Mouse (Mus musculus): Measurements from ENCODE around the gene Csrp3. TPM values are rescaled to one million over a fixed set of nuclear protein-coding genes. Genes with fewer than 3 reads are reported as not detected.
A peak's percentile ranks its signal among the peaks of the same experiment; 100 is the strongest.

The Csrp3 gene
- polyA plus RNA-seq, 1 experiment from 2014 or later, result not detected

DNA sequence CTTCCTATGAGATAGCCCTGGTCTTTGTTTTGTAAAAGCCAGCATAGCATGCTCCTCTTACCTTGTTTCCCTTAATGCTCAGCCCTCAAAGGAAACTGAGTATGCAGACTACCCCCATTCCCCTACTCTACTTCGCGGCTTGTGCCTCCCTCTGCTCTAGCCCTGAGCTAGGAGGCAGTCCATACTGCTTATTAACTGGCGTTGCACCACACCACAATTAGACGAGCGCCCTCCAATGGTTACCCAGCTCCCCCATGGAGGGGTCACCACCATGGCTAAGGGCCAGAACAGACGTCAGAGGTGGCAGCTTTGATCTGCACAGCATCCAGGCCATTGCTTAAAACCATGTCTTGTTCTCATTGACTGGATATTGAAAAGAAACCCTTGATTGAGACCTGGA, 1.1 kb downstream of the Csrp3 start:
- TF ChIP-seq CTCF (IDR thresholded peaks at IDR 0.05; ENCODE audit: low read depth), result no peak
- 53% methylated on average over 6 of the region's 6 CpGs for WGBS
- no peak overlapping the region for H3K4me2 ChIP-seq (ENCODE audit: low read length)
- H3K9ac ChIP-seq (ENCODE audit: low read depth, low read length), result no peak overlapping the region
- H3K36me3 ChIP-seq (ENCODE audit: insufficient read depth, low read length), result no peaks in the 10 kb centered on the region
- no peak overlapping the region for H3K4me3 ChIP-seq (replicated peaks; ENCODE audit: low read depth, low read length)
- no peak for DNase-seq (ENCODE audit: low spot score)
- H3K9me3 ChIP-seq (replicated peaks; ENCODE audit: low read length), result no peaks in the 10 kb centered on the region
- no peak overlapping the region for H3K27ac ChIP-seq
- H3K4me1 ChIP-seq (replicated peaks; ENCODE audit: insufficient read depth, low read length), result no peaks in the 10 kb centered on the region
- no peaks in the 10 kb centered on the region for H3K27me3 ChIP-seq (ENCODE audit: insufficient read depth, low read length)
- no peak for ATAC-seq (replicated peaks; ENCODE audit: low FRiP score, low read depth)

DNA sequence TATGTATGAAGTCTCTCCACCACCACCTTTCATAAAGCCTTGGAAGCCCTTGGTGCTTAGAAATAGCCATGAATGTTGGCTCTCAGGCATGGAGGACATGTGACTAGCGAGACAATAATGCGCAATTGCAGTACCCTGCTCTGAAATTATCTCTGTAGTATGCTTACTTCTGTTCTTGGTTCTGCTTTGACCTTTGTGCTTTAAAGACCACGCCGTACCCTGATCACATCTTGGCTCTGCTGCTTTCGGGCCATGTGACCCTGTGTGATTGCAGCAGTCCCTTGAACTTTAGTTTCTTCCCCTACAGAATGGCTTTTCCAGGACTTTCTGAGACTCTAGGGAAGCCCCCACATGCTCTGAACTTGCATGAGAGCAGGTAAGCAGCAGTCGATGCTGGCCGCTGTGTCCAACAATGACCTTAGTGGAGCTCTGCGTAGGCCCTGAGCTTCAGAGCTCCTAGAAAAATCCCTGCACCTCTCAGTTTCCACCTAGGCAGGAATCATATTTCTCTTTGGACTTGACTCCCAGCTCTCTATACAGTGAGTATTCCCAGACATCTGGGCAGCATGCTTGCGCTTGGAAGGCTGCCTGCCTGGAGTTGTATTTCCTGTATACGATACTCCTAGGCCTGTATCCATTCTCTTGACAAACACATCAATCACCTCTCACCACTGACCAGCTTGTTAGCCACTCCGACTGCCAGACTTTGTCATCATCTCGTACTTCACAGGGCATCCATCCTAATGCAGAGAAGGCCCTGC, 2.4 kb downstream of the Csrp3 start:
- H3K4me1 ChIP-seq (replicated peaks; ENCODE audit: insufficient read depth, low read length), result no peaks in the 10 kb centered on the region
- 58% methylated on average over 12 of the region's 12 CpGs for WGBS
- no peak for TF ChIP-seq CTCF (IDR thresholded peaks at IDR 0.05; ENCODE audit: low read depth)
- no peaks in the 10 kb centered on the region for H3K9me3 ChIP-seq (replicated peaks; ENCODE audit: low read length)
- H3K27me3 ChIP-seq (ENCODE audit: insufficient read depth, low read length), result no peaks in the 10 kb centered on the region
- H3K36me3 ChIP-seq (ENCODE audit: insufficient read depth, low read length), result no peaks in the 10 kb centered on the region
- H3K9ac ChIP-seq (ENCODE audit: low read depth, low read length), result no peak overlapping the region
- no peak for ATAC-seq (replicated peaks; ENCODE audit: low FRiP score, low read depth)
- H3K27ac ChIP-seq, result no peak overlapping the region
- H3K4me2 ChIP-seq (ENCODE audit: low read length), result no peak overlapping the region
- peak; percentile 37 for DNase-seq (ENCODE audit: low spot score)
- H3K4me3 ChIP-seq (replicated peaks; ENCODE audit: low read depth, low read length), result no peak overlapping the region

DNA sequence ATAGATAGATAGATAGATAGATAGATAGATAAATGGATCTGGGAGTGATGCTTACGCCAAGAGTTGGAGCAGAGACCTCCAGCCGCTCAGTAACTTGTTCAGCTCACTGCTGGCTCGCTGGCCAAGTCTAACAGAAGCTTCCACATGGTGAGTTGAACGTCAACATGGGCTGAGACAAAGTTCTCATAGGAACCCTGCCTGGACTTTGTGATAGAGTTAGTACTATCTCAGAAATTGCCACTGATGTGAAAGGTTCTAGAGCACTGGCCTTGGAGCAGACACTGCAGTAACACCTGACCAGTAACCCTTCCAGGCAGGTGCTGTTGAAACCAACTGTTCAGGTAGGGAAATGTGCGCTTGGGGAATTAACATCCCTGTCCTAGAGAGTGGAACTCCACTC, 4.3 kb downstream of the Csrp3 start:
- ATAC-seq (replicated peaks; ENCODE audit: low FRiP score, low read depth) (no peak), DNase-seq (ENCODE audit: low spot score) (no peak)
- no peaks in the 10 kb centered on the region for H3K27me3 ChIP-seq (ENCODE audit: insufficient read depth, low read length)
- TF ChIP-seq CTCF (IDR thresholded peaks at IDR 0.05; ENCODE audit: low read depth), result no peak
- no peak overlapping the region for H3K4me3 ChIP-seq (replicated peaks; ENCODE audit: low read depth, low read length)
- H3K9ac ChIP-seq (ENCODE audit: low read depth, low read length), result no peak overlapping the region
- H3K27ac ChIP-seq, result no peak overlapping the region
- no peaks in the 10 kb centered on the region for H3K36me3 ChIP-seq (ENCODE audit: insufficient read depth, low read length)
- H3K9me3 ChIP-seq (replicated peaks; ENCODE audit: low read length), result no peaks in the 10 kb centered on the region
- WGBS, result 90% methylated on average over 5 of the region's 5 CpGs
- H3K4me1 ChIP-seq (replicated peaks; ENCODE audit: insufficient read depth, low read length), result no peaks in the 10 kb centered on the region
- no peak overlapping the region for H3K4me2 ChIP-seq (ENCODE audit: low read length)

DNA sequence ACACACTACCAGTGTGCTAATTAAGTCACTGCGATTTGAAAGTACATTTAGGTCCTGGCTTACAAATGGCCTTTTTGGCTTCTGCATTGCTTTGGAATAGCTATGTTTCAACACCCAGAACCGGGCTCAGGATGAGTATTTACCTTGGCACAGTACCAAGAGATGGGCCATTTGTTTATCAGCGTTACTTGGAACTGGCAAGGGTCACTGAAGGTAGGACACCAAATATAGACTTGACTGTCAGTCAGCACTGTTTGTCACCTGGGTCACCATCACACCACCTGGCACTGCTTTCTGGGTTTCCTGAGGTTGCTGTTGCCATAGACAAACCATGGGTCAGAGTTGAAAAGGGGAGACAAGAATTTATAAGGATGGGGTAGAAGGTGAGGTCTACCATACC, 5.5 kb downstream of the Csrp3 start:
- no peaks in the 10 kb centered on the region for H3K36me3 ChIP-seq (ENCODE audit: insufficient read depth, low read length)

DNA sequence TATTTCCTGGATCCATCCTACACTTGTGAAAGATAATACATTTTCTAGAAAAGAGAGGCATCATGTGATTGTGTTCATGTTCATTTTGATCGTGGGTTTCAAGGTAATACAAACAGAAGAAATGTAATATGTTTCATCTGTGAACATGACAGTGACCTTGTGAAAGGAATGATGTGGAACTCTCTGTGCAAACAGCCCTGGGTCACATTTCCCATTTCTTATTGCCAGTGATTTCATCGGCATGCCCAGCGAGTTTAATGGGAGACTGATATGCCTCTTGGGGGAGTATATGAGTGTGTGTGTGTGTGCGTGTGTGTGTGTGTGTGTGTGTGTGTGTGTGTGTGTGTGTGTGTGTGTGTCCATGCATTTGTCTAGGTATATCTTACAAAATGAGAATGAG, 6.3 kb downstream of the Csrp3 start:
- Histone ChIP-seq H3K4me1 (replicated peaks; ENCODE audit: insufficient read depth, low read length) (no peaks in the 10 kb centered on the region), H3K9ac (ENCODE audit: low read depth, low read length) (no peak overlapping the region), H3K27ac (no peak overlapping the region), H3K4me3 (replicated peaks; ENCODE audit: low read depth, low read length) (no peak overlapping the region), H3K4me2 (ENCODE audit: low read length) (no peak overlapping the region), H3K27me3 (ENCODE audit: insufficient read depth, low read length) (no peaks in the 10 kb centered on the region), H3K9me3 (replicated peaks; ENCODE audit: low read length) (no peaks in the 10 kb centered on the region), H3K36me3 (ENCODE audit: insufficient read depth, low read length) (no peaks in the 10 kb centered on the region)
- DNase-seq (ENCODE audit: low spot score) (no peak), ATAC-seq (replicated peaks; ENCODE audit: low FRiP score, low read depth) (no peak)
- TF ChIP-seq CTCF (IDR thresholded peaks at IDR 0.05; ENCODE audit: low read depth), result no peak
- WGBS, result 48% methylated on average over 4 of the region's 4 CpGs

More for the DNA sequence above, 5.5 kb downstream of the Csrp3 start:
- 60% methylated on average over 3 of the region's 3 CpGs for WGBS
- no peak overlapping the region for H3K4me2 ChIP-seq (ENCODE audit: low read length)
- TF ChIP-seq CTCF (IDR thresholded peaks at IDR 0.05; ENCODE audit: low read depth), result no peak
- DNase-seq (ENCODE audit: low spot score), result no peak
- no peak overlapping the region for H3K4me3 ChIP-seq (replicated peaks; ENCODE audit: low read depth, low read length)
- no peaks in the 10 kb centered on the region for H3K9me3 ChIP-seq (replicated peaks; ENCODE audit: low read length)
- H3K27me3 ChIP-seq (ENCODE audit: insufficient read depth, low read length), result no peaks in the 10 kb centered on the region
- H3K27ac ChIP-seq, result no peak overlapping the region
- no peak for ATAC-seq (replicated peaks; ENCODE audit: low FRiP score, low read depth)
- H3K9ac ChIP-seq (ENCODE audit: low read depth, low read length), result no peak overlapping the region
- H3K4me1 ChIP-seq (replicated peaks; ENCODE audit: insufficient read depth, low read length), result no peaks in the 10 kb centered on the region

DNA sequence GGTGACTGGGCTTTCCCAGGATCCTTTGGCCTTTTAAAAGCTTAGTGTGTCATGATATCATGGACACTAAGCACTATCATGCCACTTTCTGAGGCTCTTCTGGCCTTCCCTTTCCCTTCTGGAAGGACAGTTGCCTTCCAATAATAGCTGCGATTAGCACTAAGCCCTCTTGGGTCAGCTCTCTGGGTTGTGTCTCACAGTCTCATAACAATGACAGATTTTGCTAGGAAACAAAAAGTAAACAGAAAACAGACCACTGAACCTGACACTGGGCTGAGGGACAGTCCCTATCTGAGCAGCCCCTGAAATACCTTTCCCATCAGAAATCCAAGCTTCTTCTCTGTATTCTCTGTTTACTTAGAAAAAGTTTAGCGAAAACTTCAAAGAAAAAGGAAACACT, 7.3 kb downstream of the Csrp3 start:
- no peak for TF ChIP-seq CTCF (IDR thresholded peaks at IDR 0.05; ENCODE audit: low read depth)
- ATAC-seq (replicated peaks; ENCODE audit: low FRiP score, low read depth) (no peak), DNase-seq (ENCODE audit: low spot score) (no peak)
- no peak overlapping the region for H3K27ac ChIP-seq
- H3K36me3 ChIP-seq (ENCODE audit: insufficient read depth, low read length), result no peaks in the 10 kb centered on the region
- 71% methylated on average over 2 of the region's 2 CpGs for WGBS
- H3K9me3 ChIP-seq (replicated peaks; ENCODE audit: low read length), result no peaks in the 10 kb centered on the region
- H3K4me1 ChIP-seq (replicated peaks; ENCODE audit: insufficient read depth, low read length), result no peaks in the 10 kb centered on the region
- no peaks in the 10 kb centered on the region for H3K27me3 ChIP-seq (ENCODE audit: insufficient read depth, low read length)
- H3K4me3 ChIP-seq (replicated peaks; ENCODE audit: low read depth, low read length), result no peak overlapping the region
- H3K4me2 ChIP-seq (ENCODE audit: low read length), result no peak overlapping the region
- H3K9ac ChIP-seq (ENCODE audit: low read depth, low read length), result no peak overlapping the region

DNA sequence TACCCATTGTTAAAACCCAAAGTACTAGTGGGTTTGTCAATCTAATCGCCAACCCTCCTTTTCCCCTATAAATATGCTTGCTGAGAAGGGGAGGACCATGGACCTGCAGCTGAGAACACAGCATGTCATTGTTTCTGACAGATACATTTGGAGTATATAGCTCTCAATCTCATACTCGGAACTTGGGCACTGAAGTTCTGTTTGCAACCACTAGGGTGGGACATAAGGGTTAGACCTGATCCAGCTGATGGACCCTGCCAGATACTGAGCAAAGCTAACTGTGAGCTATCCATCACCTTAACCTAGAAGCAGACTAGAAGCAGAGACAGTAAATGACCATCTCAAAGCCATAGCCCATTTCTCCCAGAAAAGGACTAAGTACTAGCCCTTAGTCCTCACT, 9.4 kb downstream of the Csrp3 start:
- DNase-seq (ENCODE audit: low spot score) (no peak), ATAC-seq (replicated peaks; ENCODE audit: low FRiP score, low read depth) (no peak)
- Histone ChIP-seq H3K9ac (ENCODE audit: low read depth, low read length) (no peak overlapping the region), H3K27ac (no peak overlapping the region), H3K4me1 (replicated peaks; ENCODE audit: insufficient read depth, low read length) (no peaks in the 10 kb centered on the region), H3K27me3 (ENCODE audit: insufficient read depth, low read length) (no peaks in the 10 kb centered on the region), H3K4me3 (replicated peaks; ENCODE audit: low read depth, low read length) (no peak overlapping the region), H3K4me2 (ENCODE audit: low read length) (no peak overlapping the region), H3K9me3 (replicated peaks; ENCODE audit: low read length) (no peaks in the 10 kb centered on the region), H3K36me3 (ENCODE audit: insufficient read depth, low read length) (no peaks in the 10 kb centered on the region)
- TF ChIP-seq CTCF (IDR thresholded peaks at IDR 0.05; ENCODE audit: low read depth), result peak; percentile 36; the same call in 1 of the 2 replicates
- 60% methylated on average over 2 of the region's 2 CpGs for WGBS

Measured in kidney, postnatal 0 days (tissue).